ENCODE assay signal across 11 mouse cellular contexts in genomic region chr2:73605077-73605476, GRCm38 (mm10). TPM values are rescaled to one million over a fixed set of nuclear protein-coding genes. Genes with fewer than 3 reads are reported as not detected.
DNase-seq lines count a peak whose midpoint lies in the region; ATAC-seq lines count a peak whose summit lies in the region.
"Had no signal": no experiment of that assay in that cellular context is flagged by ENCODE, and none has a peak within 500 bp of the region (broad histone marks: within the 10 kb centered on the region; RNA-seq: fewer than 3 reads in every experiment).

No protein-coding gene starts in this region.

- H3K36me3 ChIP-seq in hindbrain, embryonic 14.5 days (replicated peaks; ENCODE audit: control insufficient read depth, insufficient read depth): no peaks in the 10 kb centered on the region; the same call in 1 of the 2 replicates
- no peaks in the 10 kb centered on the region for H3K36me3 ChIP-seq in hindbrain, embryonic 11.5 days (ENCODE audit: control insufficient read depth, insufficient read depth, low read length)
- H3K36me3 ChIP-seq: liver, embryonic 15.5 days had no signal

- H3K4me1 ChIP-seq in hindbrain, embryonic 14.5 days (replicated peaks; ENCODE audit: control insufficient read depth, insufficient read depth, low read length): peaks cover 9% of the 10 kb centered on the region
- no peaks in the 10 kb centered on the region; the same call in 1 of the 2 replicates for H3K4me1 ChIP-seq in hindbrain, embryonic 11.5 days (replicated peaks; ENCODE audit: control insufficient read depth, insufficient read depth, low read length)
- H3K4me1 ChIP-seq: liver, embryonic 15.5 days had no signal

- no peak overlapping the region for H3K9ac ChIP-seq in hindbrain, embryonic 14.5 days
- H3K9ac ChIP-seq in hindbrain, embryonic 11.5 days (ENCODE audit: low read depth, low read length): no peak overlapping the region
- H3K9ac ChIP-seq: liver, embryonic 15.5 days had no signal

- peak; percentile 66; the same call in 1 of the 2 replicates for ATAC-seq in hindbrain, embryonic 14.5 days (ENCODE audit: low FRiP score)
- no peak for ATAC-seq in hindbrain, embryonic 11.5 days (ENCODE audit: low FRiP score)
- ATAC-seq in megakaryocyte-erythroid progenitor cell, adult 5-6 weeks (replicated peaks; ENCODE audit: low FRiP score, low TSS enrichment, poor library complexity, severe bottlenecking): no peak

- H3K27me3 ChIP-seq in hindbrain, embryonic 14.5 days (ENCODE audit: control insufficient read depth, insufficient read depth, low read length): no peaks in the 10 kb centered on the region
- H3K27me3 ChIP-seq in hindbrain, embryonic 11.5 days (ENCODE audit: control insufficient read depth, insufficient read depth, low read length): no peaks in the 10 kb centered on the region
- H3K27me3 ChIP-seq: liver, embryonic 15.5 days had no signal

- DNase-seq in hindbrain, embryonic 14.5 days (ENCODE audit: low spot score): peak; percentile 53
- DNase-seq in hindbrain, embryonic 11.5 days (ENCODE audit: low spot score): no peak
- peak; percentile 93 for DNase-seq in frontal cortex, adult 2 months (ENCODE audit: extremely low spot score in 1 of 2, low spot score in 1 of 2)
- DNase-seq in layer of hippocampus, postnatal 14 days (ENCODE audit: low spot score in 2 of 2): peak; percentile 76 to 90
- peak; percentile 17 for DNase-seq in retina, postnatal 7 days (ENCODE audit: low read depth, low spot score)
- no peak for DNase-seq in testis, postnatal 14 days (ENCODE audit: low spot score)
- DNase-seq in cerebellum, postnatal 36 days: no peak
- DNase-seq: cerebellum, adult 8-10 months had no signal

- H3K27ac ChIP-seq in hindbrain, embryonic 14.5 days: peak overlapping the region; percentile 32; the same call in 1 of the 2 replicates
- H3K27ac ChIP-seq in hindbrain, embryonic 11.5 days (ENCODE audit: low read depth, low read length): no peak overlapping the region
- H3K27ac ChIP-seq: liver, embryonic 15.5 days had no signal

- no peak overlapping the region for H3K4me2 ChIP-seq in hindbrain, embryonic 14.5 days (replicated peaks)
- no peak overlapping the region for H3K4me2 ChIP-seq in hindbrain, embryonic 11.5 days (replicated peaks; ENCODE audit: low read depth, low read length)
- H3K4me2 ChIP-seq: liver, embryonic 15.5 days had no signal

- no peak overlapping the region for H3K4me3 ChIP-seq in hindbrain, embryonic 14.5 days (replicated peaks; ENCODE audit: low read length)
- H3K4me3 ChIP-seq in hindbrain, embryonic 11.5 days (ENCODE audit: low read depth, low read length): no peak overlapping the region
- H3K4me3 ChIP-seq: liver, embryonic 15.5 days had no signal

- H3K9me3 ChIP-seq in hindbrain, embryonic 14.5 days (ENCODE audit: control insufficient read depth, low read length): no peaks in the 10 kb centered on the region
- no peaks in the 10 kb centered on the region for H3K9me3 ChIP-seq in hindbrain, embryonic 11.5 days (ENCODE audit: control insufficient read depth, low read length)
- H3K9me3 ChIP-seq: liver, embryonic 15.5 days had no signal

- 53% methylated on average over 8 of the region's 8 CpGs for WGBS in hindbrain, embryonic 14.5 days
- 73% methylated on average over 8 of the region's 8 CpGs for WGBS in hindbrain, embryonic 11.5 days

RNA-seq across cellular contexts. Expression of gene Chrna1, which starts 24.9 kb away (rescaled TPM):
- polyA plus RNA-seq in hindbrain, embryonic 14.5 days (2014; fragmentation: Nextera tagmentation; extraction: Ambion mirVana): 0.18 and 0.32 TPM in 2 replicates
- polyA plus RNA-seq in hindbrain, embryonic 11.5 days (2014; fragmentation: Nextera tagmentation; extraction: Ambion mirVana): 0.51 and 0.98 TPM in 2 replicates
- 0.06 and 0.10 TPM in 2 replicates for polyA plus RNA-seq in frontal cortex, adult 2 months (2012; rRNA removed)
- total RNA-seq in layer of hippocampus, postnatal 14 days (2021): under 1 TPM; 0.16 to 0.33 TPM
- 0.28 TPM in 1 of 2 replicates, not detected in the other for total RNA-seq in megakaryocyte-erythroid progenitor cell, adult 5-6 weeks (2014; fragmentation: Nextera tagmentation)
- total RNA-seq in megakaryocyte-erythroid progenitor cell, adult 5-6 weeks (2017): not detected in 2 replicates
- polyA plus RNA-seq: spleen, adult 2 months had no signal

Comparison
In these comparisons a context has a peak if more than half of its experiments do, and no peak if none do; other contexts are left out.
1. DNase-seq: peak in hindbrain, embryonic 14.5 days (single experiment), frontal cortex, adult 2 months (2 of 2), layer of hippocampus, postnatal 14 days (2 of 2) and retina, postnatal 7 days (single experiment); none in hindbrain, embryonic 11.5 days (single experiment), testis, postnatal 14 days (single experiment) and cerebellum, postnatal 36 days (0 of 2).